Mouse (Mus musculus) heart, postnatal 4 days (tissue): ENCODE data around the gene Cypt4. TPM values are rescaled to one million over a fixed set of nuclear protein-coding genes. Genes with fewer than 3 reads are reported as not detected.
"Not testable (repeated sequence)": the region's sequence is repeated elsewhere in the genome, so short reads cannot be mapped to it uniquely, and the experiment has no call there.

Source experiments
- DNase-seq: peaks from one replicate; pipeline ENCODE4 v3.0.0; 2021
- total RNA-seq, 2 experiments: library from RNA; stranded (reverse); gene quantifications; 2 replicates each; pipeline ENCODE4 v1.2.3; 2021

Gene Cypt4
- total RNA-seq: not detected

- no peak for DNase-seq
Measured at GRCm38 (mm10) chr9:24624896-24625295, at the start of gene Cypt4. Gene Cypt4, plus strand, starts transcription at chr9:24625196.

- DNase-seq: not testable (repeated sequence)
Measured at GRCm38 (mm10) chr9:24637341-24637740, 12.3 kb downstream of the Cypt4 start.

Other genes with a start within 250 kb of the Cypt4 start
- gene Dpy19l1, start 122.1 kb upstream of the Cypt4 start, total RNA-seq: 10 to 100 TPM; 19.3 to 20.0 TPM
- under 1 TPM; 0.32 to 0.52 TPM for gene Dpy19l2, start 71.1 kb downstream of the Cypt4 start, total RNA-seq
- 100 to 1,000 TPM; 341 to 376 TPM for gene Tbx20, start 149.1 kb downstream of the Cypt4 start, total RNA-seq